Mouse (Mus musculus): ENCODE measurements around the gene Pkn1. TPM values are rescaled to one million over a fixed set of nuclear protein-coding genes. Genes with fewer than 3 reads are reported as not detected.

Gene Pkn1
- polyA plus RNA-seq, 1 experiment from 2014 or later: 33.6 TPM

- Histone ChIP-seq H3K9me3 (ENCODE audit: low read length) (no peaks in the 10 kb centered on the region), H3K4me3 (ENCODE audit: low read length) (peak overlapping the region; percentile 30), H3K36me3 (ENCODE audit: insufficient read depth, low read length) (peaks cover 9% of the 10 kb centered on the region), H3K27ac (ENCODE audit: low read length) (peak overlapping the region; percentile 92), H3K4me2 (replicated peaks; ENCODE audit: low read depth, low read length) (peak overlapping the region; percentile 48), H3K4me1 (ENCODE audit: insufficient read depth, low read length) (peaks cover 61% of the 10 kb centered on the region), H3K9ac (replicated peaks; ENCODE audit: low read length) (peak overlapping the region; percentile 62), H3K27me3 (ENCODE audit: insufficient read depth, low read length) (no peaks in the 10 kb centered on the region)
- 10% methylated on average over 8 of the region's 8 CpGs for WGBS
- ATAC-seq (ENCODE audit: low FRiP score, low TSS enrichment): peak; percentile 4; the same call in 1 of the 2 replicates
Measured at GRCm38 (mm10) chr8:83660545-83660944, 38.4 kb downstream of the Pkn1 start.

- peaks cover 4% of the 10 kb centered on the region; the same call in 1 of the 2 replicates for H3K36me3 ChIP-seq (ENCODE audit: insufficient read depth, low read length)
- H3K9me3 ChIP-seq (ENCODE audit: low read length): no peaks in the 10 kb centered on the region
- peaks cover 43% of the 10 kb centered on the region for H3K4me1 ChIP-seq (ENCODE audit: insufficient read depth, low read length)
- H3K9ac ChIP-seq (replicated peaks; ENCODE audit: low read length): no peak overlapping the region
- ATAC-seq (ENCODE audit: low FRiP score, low TSS enrichment): no peak
- no peak overlapping the region for H3K4me3 ChIP-seq (ENCODE audit: low read length)
- peak overlapping the region; percentile 32; the same call in 1 of the 2 replicates for H3K27ac ChIP-seq (ENCODE audit: low read length)
- 71% methylated on average over 13 of the region's 13 CpGs for WGBS
- H3K27me3 ChIP-seq (ENCODE audit: insufficient read depth, low read length): no peaks in the 10 kb centered on the region
- no peak overlapping the region for H3K4me2 ChIP-seq (replicated peaks; ENCODE audit: low read depth, low read length)
Measured at GRCm38 (mm10) chr8:83656484-83657246, 42.3 kb downstream of the Pkn1 start.

GRCm38 (mm10) chr8:83656043-83656442 is 42.9 kb downstream of the Pkn1 start:
- Histone ChIP-seq H3K36me3 (ENCODE audit: insufficient read depth, low read length) (peaks cover 4% of the 10 kb centered on the region; the same call in 1 of the 2 replicates), H3K4me2 (replicated peaks; ENCODE audit: low read depth, low read length) (no peak overlapping the region), H3K27me3 (ENCODE audit: insufficient read depth, low read length) (no peaks in the 10 kb centered on the region), H3K9me3 (ENCODE audit: low read length) (no peaks in the 10 kb centered on the region), H3K27ac (ENCODE audit: low read length) (no peak overlapping the region), H3K4me1 (ENCODE audit: insufficient read depth, low read length) (peaks cover 37% of the 10 kb centered on the region), H3K9ac (replicated peaks; ENCODE audit: low read length) (no peak overlapping the region), H3K4me3 (ENCODE audit: low read length) (no peak overlapping the region)
- WGBS: 88% methylated on average over 9 of the region's 9 CpGs
- ATAC-seq (ENCODE audit: low FRiP score, low TSS enrichment): no peak

DNA sequence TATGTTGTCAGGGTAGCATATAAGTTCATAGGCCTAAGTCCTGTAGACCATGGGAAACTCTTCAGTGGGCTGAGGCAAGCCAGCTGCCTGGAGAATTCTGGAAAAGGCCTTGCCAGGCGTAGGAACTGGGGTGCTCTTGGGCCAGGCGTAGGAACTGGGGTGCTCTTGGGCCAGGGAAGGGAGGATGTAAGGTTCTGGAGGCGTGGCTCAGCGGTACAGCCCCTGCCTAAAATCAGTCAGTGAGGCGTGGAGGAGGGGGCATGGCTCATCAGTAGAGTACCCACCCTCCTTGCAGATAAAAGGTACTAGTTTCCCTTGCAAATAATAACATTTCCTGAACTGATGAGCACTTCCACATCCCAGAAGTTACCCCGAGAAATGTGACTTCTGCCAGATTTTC is 44.3 kb downstream of the Pkn1 start:
- H3K9me3 ChIP-seq (ENCODE audit: low read length): no peaks in the 10 kb centered on the region
- H3K4me1 ChIP-seq (ENCODE audit: insufficient read depth, low read length): peaks cover 25% of the 10 kb centered on the region
- no peak overlapping the region for H3K4me3 ChIP-seq (ENCODE audit: low read length)
- no peak overlapping the region for H3K27ac ChIP-seq (ENCODE audit: low read length)
- WGBS: 93% methylated on average over 6 of the region's 6 CpGs
- no peak for ATAC-seq (ENCODE audit: low FRiP score, low TSS enrichment)
- no peak overlapping the region for H3K4me2 ChIP-seq (replicated peaks; ENCODE audit: low read depth, low read length)
- H3K27me3 ChIP-seq (ENCODE audit: insufficient read depth, low read length): no peaks in the 10 kb centered on the region
- H3K36me3 ChIP-seq (ENCODE audit: insufficient read depth, low read length): peaks cover 4% of the 10 kb centered on the region; the same call in 1 of the 2 replicates
- no peak overlapping the region for H3K9ac ChIP-seq (replicated peaks; ENCODE audit: low read length)

GRCm38 (mm10) chr8:83653662-83654017 is 45.3 kb downstream of the Pkn1 start:
- peak overlapping the region; percentile 91 for H3K4me3 ChIP-seq (ENCODE audit: low read length)
- H3K27ac ChIP-seq (ENCODE audit: low read length): peak overlapping the region; percentile 92
- H3K9me3 ChIP-seq (ENCODE audit: low read length): no peaks in the 10 kb centered on the region
- peaks cover 4% of the 10 kb centered on the region; the same call in 1 of the 2 replicates for H3K36me3 ChIP-seq (ENCODE audit: insufficient read depth, low read length)
- H3K4me2 ChIP-seq (replicated peaks; ENCODE audit: low read depth, low read length): peak overlapping the region; percentile 87
- H3K4me1 ChIP-seq (ENCODE audit: insufficient read depth, low read length): peaks cover 24% of the 10 kb centered on the region
- no peaks in the 10 kb centered on the region for H3K27me3 ChIP-seq (ENCODE audit: insufficient read depth, low read length)
- 29% methylated on average over 10 of the region's 10 CpGs for WGBS
- peak overlapping the region; percentile 96 for H3K9ac ChIP-seq (replicated peaks; ENCODE audit: low read length)
- ATAC-seq (ENCODE audit: low FRiP score, low TSS enrichment): no peak

- H3K9ac ChIP-seq (replicated peaks; ENCODE audit: low read length): peak overlapping the region; percentile 96
- H3K27me3 ChIP-seq (ENCODE audit: insufficient read depth, low read length): no peaks in the 10 kb centered on the region
- H3K27ac ChIP-seq (ENCODE audit: low read length): peak overlapping the region; percentile 92
- ATAC-seq (ENCODE audit: low FRiP score, low TSS enrichment): peak; percentile 41; the same call in 1 of the 2 replicates
- no peaks in the 10 kb centered on the region for H3K9me3 ChIP-seq (ENCODE audit: low read length)
- H3K4me1 ChIP-seq (ENCODE audit: insufficient read depth, low read length): peaks cover 24% of the 10 kb centered on the region
- H3K4me3 ChIP-seq (ENCODE audit: low read length): peak overlapping the region; percentile 91
- WGBS: under 1% methylated on average over 44 of the region's 46 CpGs
- H3K36me3 ChIP-seq (ENCODE audit: insufficient read depth, low read length): peaks cover 4% of the 10 kb centered on the region; the same call in 1 of the 2 replicates
- peak overlapping the region; percentile 87 for H3K4me2 ChIP-seq (replicated peaks; ENCODE audit: low read depth, low read length)
Measured at GRCm38 (mm10) chr8:83652744-83653661, 46.0 kb downstream of the Pkn1 start.

DNA sequence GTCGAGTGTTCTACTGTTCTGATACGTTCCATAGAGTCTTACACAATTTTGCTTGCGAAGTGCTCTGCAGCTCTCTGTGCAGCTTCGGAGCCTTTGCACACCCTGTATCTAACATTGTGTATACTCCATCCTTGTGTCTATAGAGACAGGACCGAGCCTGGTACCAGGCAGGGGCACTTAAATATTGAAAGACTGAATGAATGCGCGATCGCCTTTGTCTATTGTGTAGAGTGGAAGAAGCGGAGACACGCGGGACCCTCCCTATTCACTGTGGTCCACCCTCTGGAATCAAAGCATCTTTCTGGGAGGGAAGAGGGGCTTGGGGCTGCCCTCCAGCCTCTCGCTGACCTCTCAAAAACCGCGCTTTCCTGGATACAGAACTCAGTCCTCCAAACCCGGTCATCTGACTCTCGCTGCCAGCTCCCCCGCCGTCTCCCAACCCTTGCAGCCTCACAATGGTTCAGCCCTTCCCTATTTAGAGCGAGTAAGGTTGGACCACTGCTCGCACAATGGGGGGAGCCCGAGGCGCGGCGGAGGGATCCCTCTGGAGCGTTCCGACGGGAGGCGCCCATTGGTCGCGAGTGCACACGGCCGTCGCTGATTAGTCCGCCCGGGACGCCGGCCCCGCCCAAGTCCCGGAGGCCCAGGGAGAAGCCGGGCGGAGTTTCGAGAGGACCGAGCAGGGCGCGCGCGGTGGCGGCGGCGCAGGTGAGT is 46.8 kb downstream of the Pkn1 start, which contains the start of gene Gipc1:
Gene Gipc1, plus strand, starts transcription at position 648 of the 714 bp plus-strand sequence.
- Histone ChIP-seq H3K27ac (ENCODE audit: low read length) (peak within 1 kb of the TSS; percentile 92), H3K9ac (replicated peaks; ENCODE audit: low read length) (peak within 1 kb of the TSS; percentile 96)
- peak; percentile 96 for ATAC-seq (ENCODE audit: low FRiP score, low TSS enrichment)

GRCm38 (mm10) chr8:83649699-83650098 is 49.3 kb downstream of the Pkn1 start:
- H3K4me3 ChIP-seq (ENCODE audit: low read length): no peak overlapping the region
- no peaks in the 10 kb centered on the region for H3K36me3 ChIP-seq (ENCODE audit: insufficient read depth, low read length)
- no peak overlapping the region for H3K9ac ChIP-seq (replicated peaks; ENCODE audit: low read length)
- 89% methylated on average over 6 of the region's 6 CpGs for WGBS
- ATAC-seq (ENCODE audit: low FRiP score, low TSS enrichment): no peak
- no peak overlapping the region for H3K27ac ChIP-seq (ENCODE audit: low read length)
- no peaks in the 10 kb centered on the region for H3K27me3 ChIP-seq (ENCODE audit: insufficient read depth, low read length)
- peaks cover 16% of the 10 kb centered on the region for H3K4me1 ChIP-seq (ENCODE audit: insufficient read depth, low read length)
- H3K9me3 ChIP-seq (ENCODE audit: low read length): no peaks in the 10 kb centered on the region
- no peak overlapping the region for H3K4me2 ChIP-seq (replicated peaks; ENCODE audit: low read depth, low read length)

More for the DNA sequence above, 46.8 kb downstream of the Pkn1 start, which contains the start of gene Gipc1:
- Histone ChIP-seq H3K36me3 (ENCODE audit: insufficient read depth, low read length) (no peaks in the 10 kb centered on the region; the same call in 1 of the 2 replicates), H3K9me3 (ENCODE audit: low read length) (no peaks in the 10 kb centered on the region), H3K4me1 (ENCODE audit: insufficient read depth, low read length) (peaks cover 24% of the 10 kb centered on the region), H3K4me3 (ENCODE audit: low read length) (peak within 1 kb of the TSS; percentile 91), H3K27me3 (ENCODE audit: insufficient read depth, low read length) (no peaks in the 10 kb centered on the region), H3K4me2 (replicated peaks; ENCODE audit: low read depth, low read length) (peak within 1 kb of the TSS; percentile 87)
- WGBS: 5% methylated on average over 43 of the region's 50 CpGs

DNA sequence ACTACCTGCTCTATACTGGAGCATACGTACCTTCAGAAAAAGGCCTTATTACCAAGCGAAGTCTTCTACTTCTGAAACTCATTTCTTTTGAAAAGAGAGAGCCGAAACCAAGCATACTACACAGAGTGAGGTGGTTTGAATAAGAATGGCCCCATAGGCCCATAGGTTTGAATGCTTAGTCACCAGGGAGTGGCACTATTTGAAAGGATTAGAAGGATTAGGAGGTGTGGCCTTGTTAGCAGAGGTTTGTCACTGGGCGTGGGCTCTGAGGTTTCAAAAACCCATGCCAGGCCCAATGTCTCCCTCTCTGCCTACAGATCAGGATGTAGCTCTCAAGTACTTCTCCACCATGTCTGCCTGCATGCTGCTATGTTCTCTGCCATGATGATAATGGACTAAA is 50.9 kb downstream of the Pkn1 start:
- ATAC-seq (ENCODE audit: low FRiP score, low TSS enrichment): no peak
- H3K9ac ChIP-seq (replicated peaks; ENCODE audit: low read length): no peak overlapping the region
- no peaks in the 10 kb centered on the region for H3K9me3 ChIP-seq (ENCODE audit: low read length)
- H3K4me2 ChIP-seq (replicated peaks; ENCODE audit: low read depth, low read length): no peak overlapping the region
- no peak overlapping the region for H3K27ac ChIP-seq (ENCODE audit: low read length)
- no peaks in the 10 kb centered on the region for H3K27me3 ChIP-seq (ENCODE audit: insufficient read depth, low read length)
- peaks cover 4% of the 10 kb centered on the region; the same call in 1 of the 2 replicates for H3K4me1 ChIP-seq (ENCODE audit: insufficient read depth, low read length)
- 98% methylated on average over 4 of the region's 4 CpGs for WGBS
- no peak overlapping the region for H3K4me3 ChIP-seq (ENCODE audit: low read length)
- no peaks in the 10 kb centered on the region for H3K36me3 ChIP-seq (ENCODE audit: insufficient read depth, low read length)

Measured in kidney, embryonic 16.5 days (tissue).